Mouse (Mus musculus) MEL (cell line): ENCODE data around the gene Recql5. TPM values are rescaled to one million over a fixed set of nuclear protein-coding genes. Genes with fewer than 3 reads are reported as not detected.

Source experiments
- DNase-seq: peaks from one replicate; pipeline ENCODE4 v3.0.0; 2011; ENCODE audit warnings: low read depth, low spot score
- H3K27ac ChIP-seq: 2 replicates; pipeline ENCODE4 v1.5.1; 2012; ENCODE audit warnings: low read depth, mild to moderate bottlenecking, control low read depth, low read length, moderate library complexity; ENCODE audit not compliant: control insufficient read depth
- H3K27me3 ChIP-seq, 2 experiments: fragments of 150-350 bp in 1 of 2; sonication (generic) in 1 of 2; 2 replicates each; pipeline ENCODE4 v1.6.1; 2012; ENCODE audit warnings: low read length in 2 of 2, mild to moderate bottlenecking in 2 of 2, improper control_type of control experiment in 1 of 2, moderate library complexity in 1 of 2; ENCODE audit not compliant: insufficient read depth in 2 of 2, control insufficient read depth in 1 of 2
- H3K36me3 ChIP-seq, 2 experiments: 2 replicates each; pipeline ENCODE4 v1.6.1; 2012 to 2014; ENCODE audit warnings: low read length in 2 of 2, improper control_type of control experiment in 1 of 2, inconsistent platforms in 1 of 2, mild to moderate bottlenecking in 1 of 2; ENCODE audit not compliant: insufficient read depth in 2 of 2, control insufficient read depth in 1 of 2
- H3K4me1 ChIP-seq, 2 experiments: fragments of 150-350 bp in 1 of 2; sonication (generic) in 1 of 2; 2 replicates each; pipeline ENCODE4 v1.6.1; 2012; ENCODE audit warnings: low read length in 2 of 2, improper control_type of control experiment in 1 of 2, mild to moderate bottlenecking in 1 of 2; ENCODE audit not compliant: insufficient read depth in 2 of 2, control insufficient read depth in 1 of 2
- H3K4me3 ChIP-seq, 2 experiments: fragments of 150-350 bp in 1 of 2; sonication (generic) in 1 of 2; 2 replicates each; pipeline ENCODE4 v1.5.1; 2012; ENCODE audit warnings: low read depth in 2 of 2, low read length in 2 of 2, mild to moderate bottlenecking in 2 of 2, moderate library complexity in 2 of 2, control low read depth in 1 of 2, improper control_type of control experiment in 1 of 2; ENCODE audit not compliant: control insufficient read depth in 1 of 2, insufficient read depth in 1 of 2
- H3K79me2 ChIP-seq: 2 replicates; pipeline ENCODE4 v1.6.1; 2012; ENCODE audit warnings: mild to moderate bottlenecking, low read length, moderate library complexity; ENCODE audit not compliant: control insufficient read depth, poor library complexity, insufficient read depth
- H3K9ac ChIP-seq: 2 replicates; pipeline ENCODE4 v1.6.1; 2012; ENCODE audit warnings: low read depth, mild to moderate bottlenecking, control low read depth, low read length, moderate library complexity; ENCODE audit not compliant: control insufficient read depth, poor library complexity, severe bottlenecking
- H3K9me3 ChIP-seq: fragments of 150-350 bp; sonication (generic); replicated peaks from 2 replicates; pipeline ENCODE4 v1.6.1; 2012; ENCODE audit warnings: mild to moderate bottlenecking, low read length, improper control_type of control experiment, moderate library complexity; ENCODE audit not compliant: insufficient read depth
- BHLHE40 ChIP-seq: IDR thresholded peaks from 2 replicates; pipeline ENCODE4 v1.6.1; 2012; ENCODE audit warnings: low read depth, mild to moderate bottlenecking, inconsistent platforms, low read length, improper control_type of control experiment, borderline replicate concordance
- CTCF ChIP-seq, 3 experiments: IDR thresholded peaks in 2 of 3; conservative IDR thresholded peaks in 1 of 3; 2 replicates each; pipeline ENCODE4 v1.5.1; 2011 to 2012; ENCODE audit warnings: low read length in 3 of 3, low read depth in 2 of 3, mild to moderate bottlenecking in 2 of 3, improper control_type of control experiment in 1 of 3, inconsistent platforms in 1 of 3, mixed read lengths in 1 of 3, moderate library complexity in 1 of 3; ENCODE audit not compliant: control insufficient read depth in 1 of 3, insufficient read depth in 1 of 3, poor library complexity in 1 of 3, severe bottlenecking in 1 of 3
- E2F4 ChIP-seq: IDR thresholded peaks from 2 replicates; pipeline ENCODE4 v1.6.1; 2011; ENCODE audit warnings: low read depth, low read length, improper control_type of control experiment, borderline replicate concordance
- ELF1 ChIP-seq: IDR thresholded peaks from 2 replicates; pipeline ENCODE4 v1.6.1; 2014; ENCODE audit warnings: low read depth, mild to moderate bottlenecking, inconsistent platforms, low read length, improper control_type of control experiment, moderate library complexity
- EP300 ChIP-seq, 2 experiments: IDR thresholded peaks; 2 replicates each; pipeline ENCODE4 v1.6.1; 2011; ENCODE audit warnings: improper control_type of control experiment in 2 of 2, low read length in 2 of 2, low read depth in 1 of 2, mild to moderate bottlenecking in 1 of 2
- ETS1 ChIP-seq: IDR thresholded peaks from 2 replicates; pipeline ENCODE4 v1.6.1; 2012; ENCODE audit warnings: low read depth, mild to moderate bottlenecking, inconsistent platforms, low read length, improper control_type of control experiment, moderate library complexity
- GATA1 ChIP-seq: IDR thresholded peaks from 2 replicates; pipeline ENCODE4 v1.6.1; 2011; ENCODE audit warnings: low read depth, low read length, improper control_type of control experiment
- HCFC1 ChIP-seq: IDR thresholded peaks from 2 replicates; pipeline ENCODE4 v1.6.1; 2012; ENCODE audit warnings: low read depth, mild to moderate bottlenecking, inconsistent platforms, low read length, improper control_type of control experiment, moderate library complexity
- JUND ChIP-seq: IDR thresholded peaks from 2 replicates; pipeline ENCODE4 v1.6.1; 2011; ENCODE audit warnings: low read depth, mild to moderate bottlenecking, improper control_type of control experiment, low read length
- KAT2A ChIP-seq: conservative IDR thresholded peaks from 2 replicates; pipeline ENCODE4 v1.6.1; 2012; ENCODE audit warnings: low read depth, low read length, improper control_type of control experiment, inconsistent platforms
- MAFK ChIP-seq: IDR thresholded peaks from 2 replicates; pipeline ENCODE4 v1.6.1; 2011; ENCODE audit warnings: low read depth, mild to moderate bottlenecking, low read length, improper control_type of control experiment, borderline replicate concordance
- MAX ChIP-seq: IDR thresholded peaks from 2 replicates; pipeline ENCODE4 v1.6.1; 2011; ENCODE audit warnings: low read length, improper control_type of control experiment
- MAZ ChIP-seq: IDR thresholded peaks from 2 replicates; pipeline ENCODE4 v1.6.1; 2012; ENCODE audit warnings: low read depth, mild to moderate bottlenecking, inconsistent platforms, low read length, improper control_type of control experiment
- MXI1 ChIP-seq: IDR thresholded peaks from 2 replicates; pipeline ENCODE4 v1.6.1; 2011; ENCODE audit warnings: mild to moderate bottlenecking, low read depth, low read length, improper control_type of control experiment
- MYB ChIP-seq: IDR thresholded peaks from 2 replicates; pipeline ENCODE4 v1.6.1; 2011; ENCODE audit warnings: mild to moderate bottlenecking, low read depth, low read length, improper control_type of control experiment
- MYC ChIP-seq: IDR thresholded peaks from 2 replicates; pipeline ENCODE4 v1.6.1; 2011; ENCODE audit warnings: low read depth, mild to moderate bottlenecking, low read length, improper control_type of control experiment, moderate library complexity
- NRF1 ChIP-seq: IDR thresholded peaks from 2 replicates; pipeline ENCODE4 v1.6.1; 2014; ENCODE audit warnings: low read depth, mild to moderate bottlenecking, inconsistent platforms, low read length, improper control_type of control experiment, moderate library complexity; ENCODE audit not compliant: poor library complexity, insufficient read depth, severe bottlenecking
- RAD21 ChIP-seq: IDR thresholded peaks from 2 replicates; pipeline ENCODE4 v1.6.1; 2011; ENCODE audit warnings: mild to moderate bottlenecking, low read depth, low read length, improper control_type of control experiment
- RCOR1 ChIP-seq: IDR thresholded peaks from 2 replicates; pipeline ENCODE4 v1.6.1; 2012; ENCODE audit warnings: low read depth, mild to moderate bottlenecking, inconsistent platforms, low read length, improper control_type of control experiment
- SIN3A ChIP-seq: IDR thresholded peaks from 2 replicates; pipeline ENCODE4 v1.6.1; 2012; ENCODE audit warnings: low read length, improper control_type of control experiment, inconsistent platforms
- SMC3 ChIP-seq: IDR thresholded peaks from 2 replicates; pipeline ENCODE4 v1.6.1; 2011; ENCODE audit warnings: low read depth, low read length, improper control_type of control experiment
- TBP ChIP-seq: IDR thresholded peaks from 2 replicates; pipeline ENCODE4 v1.8.0; 2011; ENCODE audit warnings: low read depth, low read length, improper control_type of control experiment
- TCF12 ChIP-seq: IDR thresholded peaks from 2 replicates; pipeline ENCODE4 v1.6.1; 2014; ENCODE audit warnings: low read depth, mild to moderate bottlenecking, inconsistent platforms, low read length, improper control_type of control experiment, moderate library complexity
- USF1 ChIP-seq: IDR thresholded peaks from 2 replicates; pipeline ENCODE4 v1.6.1; 2014; ENCODE audit warnings: low read depth, mild to moderate bottlenecking, inconsistent platforms, low read length, improper control_type of control experiment, moderate library complexity
- ZC3H11A ChIP-seq: IDR thresholded peaks from 2 replicates; pipeline ENCODE4 v1.6.1; 2012; ENCODE audit warnings: low read depth, mild to moderate bottlenecking, inconsistent platforms, low read length, improper control_type of control experiment
- ZKSCAN1 ChIP-seq: IDR thresholded peaks from 2 replicates; pipeline ENCODE4 v1.6.1; 2012; ENCODE audit warnings: low read depth, mild to moderate bottlenecking, inconsistent platforms, low read length, improper control_type of control experiment, moderate library complexity
- ZNF384 ChIP-seq: IDR thresholded peaks from 2 replicates; pipeline ENCODE4 v1.6.1; 2012; ENCODE audit warnings: low read depth, mild to moderate bottlenecking, inconsistent platforms, low read length, improper control_type of control experiment
- polyA plus RNA-seq, 2 experiments: library from polyadenylated mRNA; stranded (reverse) in 1 of 2; unstranded in 1 of 2; fragments of >175 nt in 1 of 2; fragments of >200 nt in 1 of 2; gene quantifications; 2 replicates each; pipeline versions ENCODE4 v1.2.1 to v1.2.4; 2012; ENCODE audit warnings: low replicate concordance in 2 of 2, low read depth in 1 of 2; ENCODE audit not compliant: insufficient read length in 2 of 2, insufficient read depth in 1 of 2, missing spikeins in 1 of 2
- total RNA-seq: library from RNA; depleted of rRNA; stranded (reverse); fragments of 300-350 nt; gene quantifications from 2 replicates; pipeline ENCODE4 v1.2.3, GENCODE M21; 2012

Gene Recql5
- total and polyA plus RNA-seq, 3 experiments: 20.3 to 21.5 TPM; not detected in 1

- no peaks in the 10 kb centered on the region for H3K79me2 ChIP-seq
- no peaks in the 10 kb centered on the region for H3K9me3 ChIP-seq
- peak overlapping the region; percentile 20; the same call in 1 of the 2 replicates for H3K9ac ChIP-seq
- no peaks in the 10 kb centered on the region for H3K27me3 ChIP-seq
- no peak overlapping the region for H3K4me3 ChIP-seq
- H3K27ac ChIP-seq: no peak overlapping the region
- H3K36me3 ChIP-seq: peaks cover 5 to 10% of the 10 kb centered on the region in 2 experiments
- TF ChIP-seq GATA1 (peak; percentile 97), KAT2A (no peak), ZKSCAN1 (no peak), ZC3H11A (no peak), MAX (no peak), ETS1 (peak; percentile 64; the same call in 1 of the 2 replicates), HCFC1 (0 out of 2 replicates have a peak, but pooled peaks have one; percentile 42), JUND (no peak), MXI1 (peak; percentile 63; the same call in 1 of the 2 replicates), RCOR1 (peak; percentile 98), TBP (no peak), MAFK (no peak), EP300 (IDR thresholded peaks at IDR 0.05; ENCODE audit: low read depth in 1 of 2, low read length in 2 of 2) (peak; percentile 58 to 59), SMC3 (peak; percentile 24; the same call in 1 of the 2 replicates), CTCF (IDR thresholded peaks at IDR 0.05 in 2 of 3, conservative IDR thresholded peaks at IDR 0.05 in 1 of 3; ENCODE audit: control insufficient read depth in 1 of 3, insufficient read depth in 1 of 3, low read depth in 2 of 3, low read length in 3 of 3, poor library complexity in 1 of 3, severe bottlenecking in 1 of 3) (peak in 1 of 3 experiments; percentile 32; a peak in 2 of 6 replicates), E2F4 (no peak), USF1 (no peak), MYC (no peak), MYB (no peak), RAD21 (no peak), ELF1 (no peak), ZNF384 (peak; percentile 84), NRF1 (no peak), TCF12 (0 out of 2 replicates have a peak, but pooled peaks have one; percentile 9), SIN3A (peak; percentile 92), MAZ (peak; percentile 85; the same call in 1 of the 2 replicates), BHLHE40 (peak; percentile 32; the same call in 1 of the 2 replicates)
- H3K4me1 ChIP-seq: peaks cover 0 to 14% of the 10 kb centered on the region in 2 experiments; a peak in 3 of 4 replicates
- peak; percentile 94 for DNase-seq
Observed at GRCm38 (mm10) chr11:115968731-115969405, 35.6 kb upstream of the Recql5 start.
